Mouse (Mus musculus) testis, adult 2 months (tissue): ENCODE measurements around the gene Ugt1a1. TPM values are rescaled to one million over a fixed set of nuclear protein-coding genes. Genes with fewer than 3 reads are reported as not detected.

Source experiments
- H3K27ac ChIP-seq: fragments of 200-500 bp; 2 replicates; pipeline ENCODE4 v1.5.1; 2012; ENCODE audit warnings: low read depth, low read length; ENCODE audit not compliant: control insufficient read depth, insufficient read depth
- H3K27me3 ChIP-seq: fragments of 200-500 bp; 2 replicates; pipeline ENCODE4 v1.6.1; 2012; ENCODE audit warnings: mild to moderate bottlenecking, low read length, moderate library complexity; ENCODE audit not compliant: control insufficient read depth, insufficient read depth
- H3K36me3 ChIP-seq: fragments of 200-500 bp; 2 replicates; pipeline ENCODE4 v1.6.1; 2012; ENCODE audit warnings: mild to moderate bottlenecking, low read length; ENCODE audit not compliant: control insufficient read depth, insufficient read depth
- H3K4me1 ChIP-seq: fragments of 200-500 bp; 2 replicates; pipeline ENCODE4 v1.6.1; 2012; ENCODE audit warnings: low read length; ENCODE audit not compliant: control insufficient read depth, insufficient read depth
- H3K4me3 ChIP-seq: fragments of 200-500 bp; 2 replicates; pipeline ENCODE4 v1.5.1; 2012; ENCODE audit warnings: low read depth, mild to moderate bottlenecking, low read length, moderate library complexity, mixed read lengths; ENCODE audit not compliant: control insufficient read depth
- CTCF ChIP-seq: fragments of 200-500 bp; IDR thresholded peaks from 2 replicates; pipeline ENCODE4 v1.5.1; 2012; ENCODE audit warnings: low read depth, mild to moderate bottlenecking, inconsistent platforms, low read length, moderate library complexity; ENCODE audit not compliant: control insufficient read depth, insufficient read depth, insufficient replicate concordance
- POLR2A ChIP-seq: fragments of 200-500 bp; IDR thresholded peaks from 2 replicates; pipeline ENCODE4 v1.6.1; 2012; ENCODE audit warnings: low read depth, mild to moderate bottlenecking, inconsistent platforms, low read length, moderate library complexity; ENCODE audit not compliant: control insufficient read depth
- polyA plus RNA-seq: library from polyadenylated mRNA; depleted of rRNA; stranded (reverse); fragments of >200 nt; gene quantifications from 2 replicates; pipeline ENCODE4 v1.2.3, GENCODE M21; 2012; rRNA removed

Gene Ugt1a1
- polyA plus RNA-seq, 1 experiment, result 0.94 TPM

GRCm38 (mm10) chr1:88264237-88264868, 52.6 kb downstream of the Ugt1a1 start:
- peaks cover 46% of the 10 kb centered on the region for H3K36me3 ChIP-seq
- H3K27me3 ChIP-seq, result no peaks in the 10 kb centered on the region
- no peaks in the 10 kb centered on the region; the same call in 1 of the 2 replicates for H3K4me1 ChIP-seq
- no peak for TF ChIP-seq CTCF
- no peak for TF ChIP-seq POLR2A
- no peak overlapping the region for H3K4me3 ChIP-seq
- H3K27ac ChIP-seq, result no peak overlapping the region

GRCm38 (mm10) chr1:88264869-88265240, 53.1 kb downstream of the Ugt1a1 start:
- H3K4me3 ChIP-seq, result no peak overlapping the region
- no peaks in the 10 kb centered on the region; the same call in 1 of the 2 replicates for H3K4me1 ChIP-seq
- H3K27ac ChIP-seq, result no peak overlapping the region
- H3K36me3 ChIP-seq, result peaks cover 50% of the 10 kb centered on the region
- no peak for TF ChIP-seq CTCF
- no peak for TF ChIP-seq POLR2A
- H3K27me3 ChIP-seq, result no peaks in the 10 kb centered on the region

GRCm38 (mm10) chr1:88266123-88266522, 54.4 kb downstream of the Ugt1a1 start:
- H3K4me3 ChIP-seq, result no peak overlapping the region
- TF ChIP-seq POLR2A, result no peak
- no peak for TF ChIP-seq CTCF
- no peaks in the 10 kb centered on the region for H3K27me3 ChIP-seq
- no peaks in the 10 kb centered on the region for H3K4me1 ChIP-seq
- H3K36me3 ChIP-seq, result peaks cover 49% of the 10 kb centered on the region
- H3K27ac ChIP-seq, result no peak overlapping the region

- H3K27ac ChIP-seq, result no peak overlapping the region
- H3K27me3 ChIP-seq, result no peaks in the 10 kb centered on the region
- TF ChIP-seq POLR2A (no peak), CTCF (no peak)
- no peak overlapping the region for H3K4me3 ChIP-seq
- H3K4me1 ChIP-seq, result no peaks in the 10 kb centered on the region
- peaks cover 49% of the 10 kb centered on the region for H3K36me3 ChIP-seq
These were observed 55.7 kb downstream of the Ugt1a1 start for GRCm38 (mm10) chr1:88267489-88267888.

- TF ChIP-seq POLR2A, result no peak
- Histone ChIP-seq H3K4me3 (no peak overlapping the region), H3K27me3 (no peaks in the 10 kb centered on the region), H3K36me3 (peaks cover 48% of the 10 kb centered on the region), H3K27ac (no peak overlapping the region), H3K4me1 (no peaks in the 10 kb centered on the region)
These were observed 56.3 kb downstream of the Ugt1a1 start for GRCm38 (mm10) chr1:88268070-88268469.

Other genes with a start within 250 kb of the Ugt1a1 start
- gene Usp40, start 203.4 kb upstream of the Ugt1a1 start, polyA plus RNA-seq, result 6.4 and 7.6 TPM in 2 replicates
- gene Ugt1a10, start 156.6 kb upstream of the Ugt1a1 start, polyA plus RNA-seq, result not detected in 2 replicates
- gene Ugt1a9, start 141.2 kb upstream of the Ugt1a1 start, polyA plus RNA-seq, result 0.06 TPM in 1 of 2 replicates, not detected in the other
- not detected in 2 replicates for gene Ugt1a8, start 124.1 kb upstream of the Ugt1a1 start, polyA plus RNA-seq
- 4.3 and 6.5 TPM in 2 replicates for gene Ugt1a7c, start 116.9 kb upstream of the Ugt1a1 start, polyA plus RNA-seq
- gene Ugt1a6b, start 108.7 kb upstream of the Ugt1a1 start, polyA plus RNA-seq, result 1.0 and 7.4 TPM in 2 replicates
- 23.3 and 26.9 TPM in 2 replicates for gene Ugt1a6a, start 77.2 kb upstream of the Ugt1a1 start, polyA plus RNA-seq
- 0.09 and 0.20 TPM in 2 replicates for gene Ugt1a5, start 45.9 kb upstream of the Ugt1a1 start, polyA plus RNA-seq
- 0.06 TPM in 1 of 2 replicates, not detected in the other for gene Ugt1a2, start 11.4 kb upstream of the Ugt1a1 start, polyA plus RNA-seq
- gene Dnajb3, start 6.2 kb upstream of the Ugt1a1 start, polyA plus RNA-seq, result 1,175 and 1,313 TPM in 2 replicates
- gene Mroh2a, start 15.0 kb downstream of the Ugt1a1 start, polyA plus RNA-seq, result 116 and 122 TPM in 2 replicates
- gene Hjurp, start 65.7 kb downstream of the Ugt1a1 start, polyA plus RNA-seq, result 29.1 and 34.3 TPM in 2 replicates
- 4.3 and 4.7 TPM in 2 replicates for gene Trpm8, start 65.7 kb downstream of the Ugt1a1 start, polyA plus RNA-seq
- gene Spp2, start 195.0 kb downstream of the Ugt1a1 start, polyA plus RNA-seq, result not detected in 2 replicates